Mouse (Mus musculus): ENCODE measurements around the gene Klf12.

DNA sequence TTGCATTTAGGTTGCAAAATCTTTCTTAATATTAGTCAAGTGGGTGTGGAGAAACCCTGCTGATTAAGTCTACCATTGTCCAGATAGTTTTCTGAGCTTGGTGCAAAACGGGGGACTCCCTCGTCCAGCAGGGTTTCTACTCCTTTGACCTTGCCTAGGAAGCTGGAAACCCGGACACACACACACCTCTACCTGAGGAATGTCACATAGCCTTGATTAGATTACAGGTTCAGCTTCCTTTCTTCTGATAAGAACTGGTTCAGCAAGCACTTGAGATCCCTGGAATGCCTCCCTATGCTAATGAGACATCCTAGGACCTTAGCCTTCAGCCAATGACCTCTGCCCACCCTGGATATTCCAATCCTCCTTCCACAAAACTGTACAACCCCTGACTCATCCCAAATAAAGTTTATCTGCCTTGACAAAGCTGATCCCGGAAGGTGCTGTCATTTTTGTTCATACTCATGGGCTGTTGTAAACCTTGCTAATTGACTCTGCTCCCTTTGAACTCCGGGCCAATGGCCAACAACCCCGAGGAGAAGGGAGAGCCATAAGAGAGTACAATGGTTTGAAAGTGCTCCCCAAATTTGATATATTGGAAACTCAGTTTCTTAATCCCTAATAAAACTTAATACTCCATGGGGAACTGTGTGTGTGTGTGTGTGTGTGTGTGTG is 44.3 kb upstream of the Klf12 start:
- no peak for TF ChIP-seq POLR2A (IDR thresholded peaks at IDR 0.05; ENCODE audit: insufficient read depth, low read length)
- TF ChIP-seq EP300 (IDR thresholded peaks at IDR 0.05; ENCODE audit: insufficient read depth, low read depth, low read length) = no peak

Measured in ES-Bruce4 (cell line).